Mouse (Mus musculus): Measurements from ENCODE around the gene Mettl6. TPM values are rescaled to one million over a fixed set of nuclear protein-coding genes. Genes with fewer than 3 reads are reported as not detected.

Mettl6 gene
- total RNA-seq, 1 experiment = 37.0 TPM

DNA sequence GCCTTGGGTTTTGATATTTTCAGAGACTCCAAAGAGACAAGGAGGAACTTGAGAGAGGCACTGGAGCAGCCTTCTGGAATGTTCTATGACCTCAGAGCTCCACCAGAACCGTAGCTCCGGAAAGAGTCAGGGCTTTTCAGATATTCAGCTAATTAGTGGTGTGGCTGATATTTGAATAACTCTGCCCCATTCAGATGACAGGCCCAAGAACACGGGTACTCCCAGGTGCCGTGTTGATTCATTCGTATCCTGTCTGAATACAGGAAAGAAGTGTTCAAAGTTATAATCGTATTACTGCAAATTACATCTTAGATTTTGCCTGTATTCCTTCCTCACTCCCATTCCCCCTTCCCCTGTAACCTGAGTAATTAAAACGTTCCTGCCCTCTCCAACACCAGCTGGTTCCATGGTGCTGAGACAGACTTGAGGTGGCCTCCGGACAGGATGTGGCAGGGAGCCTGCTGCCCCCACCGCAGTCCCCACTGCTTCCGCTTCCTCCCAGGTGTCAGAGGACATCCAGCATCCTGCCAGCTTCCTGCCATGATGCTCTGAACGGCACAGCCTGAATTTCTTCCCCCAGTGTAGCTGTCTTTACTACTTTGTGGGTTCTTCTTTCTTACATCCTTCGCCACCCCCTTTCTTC is 36.8 kb upstream of the Mettl6 start:
- no peak overlapping the region for H3K27ac ChIP-seq (ENCODE audit: insufficient read depth, low read depth, low read length, poor library complexity, severe bottlenecking)
- H3K36me3 ChIP-seq (ENCODE audit: control insufficient read depth, insufficient read depth, low read length, poor library complexity, severe bottlenecking) = no peaks in the 10 kb centered on the region
- H3K9me3 ChIP-seq (ENCODE audit: control insufficient read depth, insufficient read depth, low read depth, low read length) = no peaks in the 10 kb centered on the region
- in situ Hi-C loops (cut with MboI; ENCODE audit: low sequenced_read_pairs in 2 of 2, unreplicated experiment in 2 of 2) = no loop called here
- H3K9ac ChIP-seq (ENCODE audit: insufficient read depth, low read depth, low read length, poor library complexity, severe bottlenecking) = no peak overlapping the region
- H3K4me1 ChIP-seq (ENCODE audit: control insufficient read depth in 2 of 2, insufficient read depth in 2 of 2, low read length in 2 of 2, poor library complexity in 1 of 2) = peaks cover 2 to 6% of the 10 kb centered on the region in 2 experiments; a peak in 2 of 4 replicates
- no peak overlapping the region for H3K4me3 ChIP-seq (ENCODE audit: insufficient read depth in 1 of 2, low read depth in 1 of 2, low read length in 2 of 2, poor library complexity in 1 of 2, severe bottlenecking in 1 of 2)
- no peak for TF ChIP-seq HCFC1 (IDR thresholded peaks at IDR 0.05; ENCODE audit: borderline replicate concordance, insufficient read depth, low read length)
- TF ChIP-seq MAFK (IDR thresholded peaks at IDR 0.05; ENCODE audit: insufficient read depth, low read depth, low read length) = no peak
- TF ChIP-seq ZC3H11A (IDR thresholded peaks at IDR 0.05; ENCODE audit: borderline replicate concordance, low read depth, low read length) = no peak
- no peak for TF ChIP-seq CHD2 (IDR thresholded peaks at IDR 0.05; ENCODE audit: low read depth, low read length)
- no peak for TF ChIP-seq ZNF384 (IDR thresholded peaks at IDR 0.05; ENCODE audit: low read depth, low read length)
- no peak for DNase-seq (ENCODE audit: low read depth, low spot score)

- H3K9me3 ChIP-seq (ENCODE audit: control insufficient read depth, insufficient read depth, low read depth, low read length) = no peaks in the 10 kb centered on the region
- TF ChIP-seq CHD2 (IDR thresholded peaks at IDR 0.05; ENCODE audit: low read depth, low read length) = no peak
- no peak for TF ChIP-seq MAFK (IDR thresholded peaks at IDR 0.05; ENCODE audit: insufficient read depth, low read depth, low read length)
- TF ChIP-seq ZC3H11A (IDR thresholded peaks at IDR 0.05; ENCODE audit: borderline replicate concordance, low read depth, low read length) = no peak
- no peaks in the 10 kb centered on the region for H3K36me3 ChIP-seq (ENCODE audit: control insufficient read depth, insufficient read depth, low read length, poor library complexity, severe bottlenecking)
- in situ Hi-C loops (cut with MboI; ENCODE audit: low sequenced_read_pairs in 2 of 2, unreplicated experiment in 2 of 2) = no loop called here
- no peak overlapping the region for H3K4me3 ChIP-seq (ENCODE audit: insufficient read depth in 1 of 2, low read depth in 1 of 2, low read length in 2 of 2, poor library complexity in 1 of 2, severe bottlenecking in 1 of 2)
- no peak for DNase-seq (ENCODE audit: low read depth, low spot score)
- H3K27ac ChIP-seq (ENCODE audit: insufficient read depth, low read depth, low read length, poor library complexity, severe bottlenecking) = no peak overlapping the region
- H3K9ac ChIP-seq (ENCODE audit: insufficient read depth, low read depth, low read length, poor library complexity, severe bottlenecking) = no peak overlapping the region
- H3K4me1 ChIP-seq (ENCODE audit: control insufficient read depth in 2 of 2, insufficient read depth in 2 of 2, low read length in 2 of 2, poor library complexity in 1 of 2) = peaks cover 2 to 6% of the 10 kb centered on the region in 2 experiments; a peak in 2 of 4 replicates
These were observed 36.0 kb upstream of the Mettl6 start for GRCm38 (mm10) chr14:31530847-31531246.

- no peak for TF ChIP-seq MAFK (IDR thresholded peaks at IDR 0.05; ENCODE audit: insufficient read depth, low read depth, low read length)
- TF ChIP-seq ZC3H11A (IDR thresholded peaks at IDR 0.05; ENCODE audit: borderline replicate concordance, low read depth, low read length) = no peak
- no peak for TF ChIP-seq HCFC1 (IDR thresholded peaks at IDR 0.05; ENCODE audit: borderline replicate concordance, insufficient read depth, low read length)
- TF ChIP-seq CHD2 (IDR thresholded peaks at IDR 0.05; ENCODE audit: low read depth, low read length) = no peak
- no peak for TF ChIP-seq ZNF384 (IDR thresholded peaks at IDR 0.05; ENCODE audit: low read depth, low read length)
- DNase-seq (ENCODE audit: low read depth, low spot score) = no peak
- H3K4me3 ChIP-seq (ENCODE audit: insufficient read depth in 1 of 2, low read depth in 1 of 2, low read length in 2 of 2, poor library complexity in 1 of 2, severe bottlenecking in 1 of 2) = no peak overlapping the region
- peaks cover 2 to 10% of the 10 kb centered on the region in 2 experiments; a peak in 2 of 4 replicates for H3K4me1 ChIP-seq (ENCODE audit: control insufficient read depth in 2 of 2, insufficient read depth in 2 of 2, low read length in 2 of 2, poor library complexity in 1 of 2)
- no peak overlapping the region for H3K9ac ChIP-seq (ENCODE audit: insufficient read depth, low read depth, low read length, poor library complexity, severe bottlenecking)
- H3K36me3 ChIP-seq (ENCODE audit: control insufficient read depth, insufficient read depth, low read length, poor library complexity, severe bottlenecking) = no peaks in the 10 kb centered on the region
- in situ Hi-C loops (cut with MboI; ENCODE audit: low sequenced_read_pairs in 2 of 2, unreplicated experiment in 2 of 2) = no loop called here
- no peaks in the 10 kb centered on the region for H3K9me3 ChIP-seq (ENCODE audit: control insufficient read depth, insufficient read depth, low read depth, low read length)
- no peak overlapping the region; the same call in 1 of the 2 replicates for H3K27ac ChIP-seq (ENCODE audit: insufficient read depth, low read depth, low read length, poor library complexity, severe bottlenecking)
These were observed 30.4 kb upstream of the Mettl6 start for GRCm38 (mm10) chr14:31525040-31525810.

GRCm38 (mm10) chr14:31521318-31521717 is 26.5 kb upstream of the Mettl6 start:
- Histone ChIP-seq H3K27ac (ENCODE audit: insufficient read depth, low read depth, low read length, poor library complexity, severe bottlenecking) (no peak overlapping the region), H3K9me3 (ENCODE audit: control insufficient read depth, insufficient read depth, low read depth, low read length) (no peaks in the 10 kb centered on the region), H3K4me1 (ENCODE audit: control insufficient read depth in 2 of 2, insufficient read depth in 2 of 2, low read length in 2 of 2, poor library complexity in 1 of 2) (peaks cover 2 to 9% of the 10 kb centered on the region in 2 experiments; a peak in 2 of 4 replicates), H3K4me3 (ENCODE audit: insufficient read depth in 1 of 2, low read depth in 1 of 2, low read length in 2 of 2, poor library complexity in 1 of 2, severe bottlenecking in 1 of 2) (no peak overlapping the region), H3K9ac (ENCODE audit: insufficient read depth, low read depth, low read length, poor library complexity, severe bottlenecking) (no peak overlapping the region), H3K36me3 (ENCODE audit: control insufficient read depth, insufficient read depth, low read length, poor library complexity, severe bottlenecking) (no peaks in the 10 kb centered on the region)
- DNase-seq (ENCODE audit: low read depth, low spot score) = no peak
- no peak for TF ChIP-seq CHD2 (IDR thresholded peaks at IDR 0.05; ENCODE audit: low read depth, low read length)
- no peak for TF ChIP-seq ZC3H11A (IDR thresholded peaks at IDR 0.05; ENCODE audit: borderline replicate concordance, low read depth, low read length)
- no peak for TF ChIP-seq HCFC1 (IDR thresholded peaks at IDR 0.05; ENCODE audit: borderline replicate concordance, insufficient read depth, low read length)
- no peak for TF ChIP-seq MAFK (IDR thresholded peaks at IDR 0.05; ENCODE audit: insufficient read depth, low read depth, low read length)
- no peak for TF ChIP-seq ZNF384 (IDR thresholded peaks at IDR 0.05; ENCODE audit: low read depth, low read length)
- in situ Hi-C loops (cut with MboI; ENCODE audit: low sequenced_read_pairs in 2 of 2, unreplicated experiment in 2 of 2) = no loop called here
